Mouse (Mus musculus): Measurements from ENCODE around the gene Tmem207. TPM values are rescaled to one million over a fixed set of nuclear protein-coding genes. Genes with fewer than 3 reads are reported as not detected.

The Tmem207 gene
- not detected in 2 replicates for polyA plus RNA-seq (2015; fragmentation: Nextera tagmentation; extraction: Ambion mirVana)

DNA sequence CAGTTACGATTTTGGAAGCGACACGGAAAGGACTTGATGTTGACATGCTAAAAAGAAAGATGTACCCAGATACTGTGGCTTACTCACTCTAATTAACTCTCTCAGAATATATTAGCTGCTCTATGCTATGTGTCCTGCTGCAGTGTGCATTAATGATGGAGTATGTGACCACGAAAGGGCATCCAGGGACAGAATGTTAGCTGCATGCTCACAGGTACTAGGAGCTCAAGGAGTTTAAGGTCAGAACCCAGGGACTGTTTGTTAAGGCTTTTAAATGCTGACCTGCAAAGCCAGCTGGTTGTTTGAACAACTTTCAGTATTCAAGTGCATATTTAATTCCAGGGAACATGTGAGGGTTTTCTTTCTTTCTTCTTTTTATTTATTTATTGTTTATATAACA, at the start of gene Tmem207:
TSS of gene Tmem207 (minus strand) at position 101 of the 400 bp plus-strand sequence.

DNA sequence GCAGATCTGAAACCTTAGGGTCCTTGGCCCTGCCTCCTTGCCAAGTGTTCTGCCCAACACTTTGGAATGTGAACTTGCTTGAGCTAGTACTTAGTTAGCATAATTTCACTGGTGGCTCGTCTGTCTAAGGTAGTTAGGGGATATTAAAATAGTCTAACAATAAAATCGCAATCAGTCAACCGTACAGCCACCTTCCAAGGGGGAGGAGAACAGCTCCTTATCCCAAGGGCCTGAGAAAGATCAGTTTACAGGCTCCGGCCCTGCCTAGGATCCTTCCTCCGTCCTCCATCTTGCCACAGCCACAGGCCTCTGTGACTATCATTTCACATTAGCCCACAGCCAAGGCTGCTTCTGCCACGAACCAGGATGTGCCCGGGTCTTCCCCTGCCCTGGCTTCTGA, 63.7 kb downstream of the Tmem207 start, which contains the start of gene Cldn16:
TSS of gene Cldn16 (plus strand) at position 301 of the 400 bp plus-strand sequence.

Other genes starting within 250 kb of the Tmem207 start
- 4.3 and 5.7 TPM in 2 replicates for gene Cldn1, start 154.9 kb downstream of the Tmem207 start, polyA plus RNA-seq (2015; fragmentation: Nextera tagmentation; extraction: Ambion mirVana)
- gene Cldn16, start 63.6 kb downstream of the Tmem207 start, polyA plus RNA-seq (2015; fragmentation: Nextera tagmentation; extraction: Ambion mirVana) = not detected in 2 replicates
- 3.4 TPM in 2 replicates for gene Il1rap, start 54.9 kb upstream of the Tmem207 start, polyA plus RNA-seq (2015; fragmentation: Nextera tagmentation; extraction: Ambion mirVana)

Measured in urinary bladder, postnatal 0 days (tissue).